23 mouse cellular contexts compared by ENCODE assay signal in the genomic region with DNA sequence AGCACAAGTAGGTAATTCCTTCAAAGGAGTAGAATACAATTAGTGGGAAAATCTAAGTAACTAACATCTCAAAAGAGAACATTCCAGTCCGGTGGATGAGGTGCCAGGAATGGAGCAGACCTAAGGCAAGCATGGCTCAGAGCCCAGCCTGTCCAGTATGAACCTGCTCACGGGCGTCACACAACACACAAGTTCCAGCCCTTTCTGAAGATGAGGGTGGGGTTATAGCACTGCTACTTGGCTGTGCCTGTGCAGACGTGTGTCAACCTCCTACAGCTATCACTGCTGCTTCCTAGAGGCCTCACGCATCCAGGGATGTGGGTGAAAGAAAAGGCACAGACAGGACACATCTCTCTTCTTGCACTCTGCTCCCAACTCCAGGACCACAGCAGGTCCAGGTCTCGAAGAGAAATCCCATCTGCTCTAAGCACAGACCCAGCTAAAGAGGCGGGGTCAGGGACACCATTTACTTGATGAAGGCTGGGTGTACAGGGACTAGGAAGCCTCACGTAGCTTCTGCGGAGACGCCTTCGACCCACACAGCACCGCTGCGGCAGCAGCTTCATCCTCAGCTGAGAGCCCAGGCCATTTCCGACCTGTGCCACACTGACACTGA. TPM values are rescaled to one million over a fixed set of nuclear protein-coding genes. Genes with fewer than 3 reads are reported as not detected.
DNase-seq lines count a peak whose midpoint lies in the region; ATAC-seq lines count a peak whose summit lies in the region.
"Had no signal": no experiment of that assay in that cellular context is flagged by ENCODE, and none has a peak within 500 bp of the region (broad histone marks: within the 10 kb centered on the region; RNA-seq: fewer than 3 reads in every experiment).

No protein-coding gene starts in this region.

- no peak overlapping the region for H3K27ac ChIP-seq in kidney, embryonic 15.5 days
- H3K27ac ChIP-seq in hindbrain, embryonic 11.5 days (ENCODE audit: low read depth, low read length): no peak overlapping the region
- H3K27ac ChIP-seq: embryonic facial prominence, embryonic 12.5 days; forebrain, embryonic 10.5 days; hindbrain, embryonic 15.5 days; intestine, embryonic 15.5 days; layer of hippocampus, adult 2 months; neural tube, embryonic 15.5 days had no signal

- H3K4me1 ChIP-seq in kidney, embryonic 15.5 days: no peaks in the 10 kb centered on the region
- no peaks in the 10 kb centered on the region for H3K4me1 ChIP-seq in hindbrain, embryonic 11.5 days (replicated peaks; ENCODE audit: control insufficient read depth, insufficient read depth, low read length)
- H3K4me1 ChIP-seq: embryonic facial prominence, embryonic 12.5 days; forebrain, embryonic 10.5 days; hindbrain, embryonic 15.5 days; intestine, embryonic 15.5 days; neural tube, embryonic 15.5 days had no signal

- WGBS in kidney, embryonic 15.5 days: 94% methylated on average over 14 of the region's 14 CpGs
- WGBS in hindbrain, embryonic 11.5 days: 96% methylated on average over 14 of the region's 14 CpGs

- peak; percentile 87 for DNase-seq in heart, adult 11 months
- DNase-seq in heart, postnatal 4 days: no peak
- peak; percentile 36 for DNase-seq in kidney, adult 9 months
- peak; percentile 83 for DNase-seq in ZHBTc4 (ENCODE audit: low read depth, low spot score)
- peak; percentile 24 to 32 for DNase-seq in kidney, postnatal 36 days
- DNase-seq in hindbrain, embryonic 11.5 days (ENCODE audit: low spot score): no peak
- DNase-seq in cerebellum, postnatal 10 days: no peak
- DNase-seq: adrenal gland, adult 8-10 months; cerebellum, adult 9-10 months; gastrocnemius, postnatal 10 days; heart, postnatal 10 days; layer of hippocampus, postnatal 36 days; liver; lung, postnatal 36 days had no signal

- no peaks in the 10 kb centered on the region for H3K9me3 ChIP-seq in kidney, embryonic 15.5 days (replicated peaks)
- no peaks in the 10 kb centered on the region for H3K9me3 ChIP-seq in hindbrain, embryonic 11.5 days (ENCODE audit: control insufficient read depth, low read length)
- H3K9me3 ChIP-seq: embryonic facial prominence, embryonic 12.5 days; forebrain, embryonic 10.5 days; hindbrain, embryonic 15.5 days; intestine, embryonic 15.5 days; neural tube, embryonic 15.5 days had no signal

- H3K9ac ChIP-seq in kidney, embryonic 15.5 days: no peak overlapping the region
- no peak overlapping the region for H3K9ac ChIP-seq in hindbrain, embryonic 11.5 days (ENCODE audit: low read depth, low read length)
- H3K9ac ChIP-seq: embryonic facial prominence, embryonic 12.5 days; hindbrain, embryonic 15.5 days; intestine, embryonic 15.5 days; neural tube, embryonic 15.5 days had no signal

- no peak for ATAC-seq in kidney, embryonic 15.5 days (replicated peaks; ENCODE audit: low FRiP score)
- no peak for ATAC-seq in hindbrain, embryonic 11.5 days (ENCODE audit: low FRiP score)
- ATAC-seq: intestine, embryonic 15.5 days; midbrain, embryonic 16.5 days had no signal

- H3K4me2 ChIP-seq in kidney, embryonic 15.5 days: no peak overlapping the region
- H3K4me2 ChIP-seq in hindbrain, embryonic 11.5 days (replicated peaks; ENCODE audit: low read depth, low read length): no peak overlapping the region
- H3K4me2 ChIP-seq: embryonic facial prominence, embryonic 12.5 days; hindbrain, embryonic 15.5 days; intestine, embryonic 15.5 days; neural tube, embryonic 15.5 days had no signal

- no peaks in the 10 kb centered on the region for H3K27me3 ChIP-seq in kidney, embryonic 15.5 days
- no peaks in the 10 kb centered on the region for H3K27me3 ChIP-seq in hindbrain, embryonic 11.5 days (ENCODE audit: control insufficient read depth, insufficient read depth, low read length)
- H3K27me3 ChIP-seq: CH12.LX; embryonic facial prominence, embryonic 12.5 days; hindbrain, embryonic 15.5 days; intestine, embryonic 15.5 days; neural tube, embryonic 15.5 days had no signal

- H3K4me3 ChIP-seq in kidney, embryonic 15.5 days (replicated peaks): no peak overlapping the region
- no peak overlapping the region for H3K4me3 ChIP-seq in hindbrain, embryonic 11.5 days (ENCODE audit: low read depth, low read length)
- H3K4me3 ChIP-seq: embryonic facial prominence, embryonic 12.5 days; forebrain, embryonic 10.5 days; hindbrain, embryonic 15.5 days; intestine, embryonic 15.5 days; layer of hippocampus, adult 2 months; neural tube, embryonic 15.5 days had no signal

- H3K36me3 ChIP-seq in kidney, embryonic 15.5 days: peaks cover 97% of the 10 kb centered on the region
- H3K36me3 ChIP-seq in hindbrain, embryonic 11.5 days (ENCODE audit: control insufficient read depth, insufficient read depth, low read length): peaks cover 14% of the 10 kb centered on the region

RNA-seq across cellular contexts. Expression of a gene that starts 28.5 kb away (rescaled TPM):
- 1 to 10 TPM; 4.3 to 6.3 TPM for total RNA-seq in heart, postnatal 4 days (2021)
- 1.8 and 3.1 TPM in 2 replicates for polyA plus RNA-seq in kidney, embryonic 15.5 days (2015; fragmentation: Nextera tagmentation; extraction: Ambion mirVana)
- polyA plus RNA-seq in hindbrain, embryonic 11.5 days (2014; fragmentation: Nextera tagmentation; extraction: Ambion mirVana): 0.31 and 0.38 TPM in 2 replicates
- total RNA-seq: layer of hippocampus, postnatal 36 days had no signal

Comparison
In these comparisons a context has a peak if more than half of its experiments do, and no peak if none do; other contexts are left out.
1. DNase-seq: peak in heart, adult 11 months (single experiment), kidney, adult 9 months (single experiment), ZHBTc4 (single experiment) and kidney, postnatal 36 days (2 of 2); none in heart, postnatal 4 days (single experiment), hindbrain, embryonic 11.5 days (single experiment) and cerebellum, postnatal 10 days (0 of 2).